Mouse (Mus musculus): Measurements from ENCODE around the gene Rab8a.

Gene Rab8a

DNA sequence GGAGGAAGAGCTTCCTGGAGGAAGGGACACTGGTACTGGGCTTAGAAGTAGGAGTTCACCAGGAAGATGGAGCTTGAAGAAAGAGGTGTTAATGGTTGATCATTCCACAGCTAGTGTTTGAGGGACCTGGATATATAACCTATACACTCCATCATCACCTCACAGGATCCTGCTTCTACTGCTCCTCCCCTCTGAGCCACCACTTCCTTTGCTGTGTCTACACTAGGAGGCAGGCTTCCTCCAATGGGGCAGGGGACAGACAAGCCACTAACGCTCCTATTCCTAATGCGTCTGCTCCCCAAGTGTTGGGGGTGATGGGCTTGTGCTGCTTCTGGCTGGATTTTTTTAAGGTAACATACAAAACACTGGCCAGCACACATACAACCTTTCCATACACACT, 49.7 kb downstream of the Rab8a start:
- no peak for DNase-seq (ENCODE audit: low spot score in 2 of 2)

GRCm38 (mm10) chr8:72211846-72212245, 50.8 kb downstream of the Rab8a start:
- DNase-seq (ENCODE audit: low spot score in 2 of 2): no peak

DNA sequence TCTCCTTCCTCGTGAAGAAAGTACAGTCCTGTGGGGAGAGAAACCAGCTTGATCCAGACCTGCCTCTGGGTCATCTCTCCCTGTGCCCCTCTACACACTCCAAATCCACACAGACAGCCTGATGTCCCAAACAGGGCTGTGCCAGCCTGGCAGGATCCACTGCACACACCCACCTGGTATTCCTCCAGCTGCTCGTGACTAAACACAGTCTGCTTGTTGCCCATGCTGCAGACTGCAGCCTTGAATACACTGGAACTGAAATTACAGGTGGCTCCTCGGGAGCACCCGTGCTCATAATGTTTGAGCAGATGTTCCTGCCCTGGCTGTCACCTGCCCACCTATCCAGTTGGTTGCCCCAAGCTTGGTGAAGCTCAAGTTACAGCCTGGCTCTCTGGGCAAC, 51.8 kb downstream of the Rab8a start, which contains the start of gene Cib3:
Gene Cib3, minus strand, starts transcription at position 87 of the 400 bp plus-strand sequence.
- no peak for DNase-seq (ENCODE audit: low spot score in 2 of 2)

DNA sequence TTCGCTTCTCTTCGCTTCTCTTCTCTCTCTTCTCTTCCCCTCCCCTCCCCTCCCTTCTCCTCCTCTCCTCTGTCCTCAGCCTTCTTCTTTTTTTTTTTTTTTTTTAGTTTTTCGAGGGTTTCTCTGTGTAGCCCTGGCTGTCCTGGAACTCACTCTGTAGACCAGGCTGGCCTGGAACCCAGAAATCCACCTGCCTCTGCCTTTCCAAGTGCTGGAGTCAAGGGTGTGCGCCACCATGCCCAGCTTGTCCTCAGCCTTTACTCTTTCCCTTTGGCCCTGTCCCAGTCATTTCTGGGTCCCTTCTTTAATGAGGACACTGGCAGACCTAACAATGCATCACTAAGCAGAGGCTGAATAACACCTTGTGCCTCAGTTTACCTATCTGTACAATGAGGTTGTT, 52.5 kb downstream of the Rab8a start, which contains the start of gene Gm11034:
Gene Gm11034, minus strand, starts transcription at position 101 of the 400 bp plus-strand sequence.
- no peak for DNase-seq (ENCODE audit: low spot score in 2 of 2)

- no peak for DNase-seq (ENCODE audit: low spot score in 2 of 2)
Measured at GRCm38 (mm10) chr8:72215060-72215459, 54.1 kb downstream of the Rab8a start.

- DNase-seq (ENCODE audit: low spot score in 2 of 2): no peak
Measured at GRCm38 (mm10) chr8:72215871-72216270, 54.9 kb downstream of the Rab8a start.

GRCm38 (mm10) chr8:72218781-72219540, 58.0 kb downstream of the Rab8a start:
- DNase-seq (ENCODE audit: low spot score in 2 of 2): no peak

DNA sequence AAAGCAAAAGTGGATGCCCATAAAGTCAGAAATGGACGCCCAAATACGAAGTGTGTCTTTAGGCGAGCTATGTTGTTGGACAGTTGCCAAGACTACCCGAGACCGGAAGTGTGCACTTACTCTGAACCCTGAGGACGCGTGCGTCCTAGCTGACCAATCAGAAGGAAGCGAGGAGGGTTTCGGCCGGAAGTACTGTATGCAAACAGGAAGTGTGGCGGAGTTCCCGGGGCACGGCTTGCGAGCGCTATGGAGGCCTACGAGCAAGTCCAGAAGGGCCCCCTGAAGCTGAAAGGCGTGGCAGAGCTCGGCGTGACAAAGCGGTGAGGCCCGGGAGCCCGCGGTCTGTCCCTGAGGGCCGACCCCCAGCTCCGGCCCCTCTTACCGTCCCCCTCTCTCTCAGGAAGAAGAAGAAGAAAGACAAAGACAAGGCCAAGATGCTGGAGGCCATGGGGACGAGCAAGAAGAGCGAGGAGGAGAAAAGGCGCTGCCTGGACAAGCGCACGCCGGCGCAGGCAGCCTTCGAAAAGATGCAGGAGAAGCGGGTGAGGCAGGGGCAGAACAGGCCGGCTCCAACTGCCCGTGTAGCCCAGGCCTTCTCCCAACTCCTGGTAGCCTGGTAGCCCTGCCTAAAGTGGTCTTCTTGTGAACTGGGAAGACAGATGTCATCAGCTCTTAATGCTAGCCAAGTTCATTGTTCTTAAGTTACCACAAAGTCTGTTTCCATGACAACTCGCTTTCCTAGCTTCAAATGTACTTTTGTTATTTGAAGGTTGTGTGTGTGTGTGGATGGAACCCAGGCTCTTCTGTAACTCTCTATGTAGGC, 58.8 kb downstream of the Rab8a start, which contains the start of gene Fam32a:
Gene Fam32a, plus strand, starts transcription at position 190 of the 823 bp plus-strand sequence.
- DNase-seq (ENCODE audit: low spot score in 2 of 2): peak; percentile 47 to 81

GRCm38 (mm10) chr8:72220758-72221157, 59.8 kb downstream of the Rab8a start:
- no peak for DNase-seq (ENCODE audit: low spot score in 2 of 2)

DNA sequence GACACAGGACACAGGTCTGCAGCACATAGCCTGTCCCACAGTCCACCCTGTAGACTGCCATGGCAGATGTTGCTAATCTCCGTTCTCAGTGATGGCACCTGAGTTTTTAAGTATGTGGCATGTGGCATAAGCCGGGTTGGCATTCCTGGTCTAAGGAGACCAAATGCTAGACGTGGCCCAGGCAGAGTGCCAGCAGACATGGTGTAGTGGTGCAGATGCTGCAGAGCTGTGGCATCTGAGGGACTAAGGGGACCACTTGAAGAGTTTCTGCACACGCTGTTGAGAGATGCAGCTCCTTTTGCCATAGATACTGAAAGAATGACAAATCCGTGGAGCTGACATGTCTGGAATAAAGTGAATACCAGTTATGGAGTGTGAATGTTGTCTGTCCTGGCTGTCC, 61.7 kb downstream of the Rab8a start:
- DNase-seq (ENCODE audit: low spot score in 2 of 2): no peak
